Comparison of ENCODE assay signal across 19 mouse cellular contexts in the genomic region with DNA sequence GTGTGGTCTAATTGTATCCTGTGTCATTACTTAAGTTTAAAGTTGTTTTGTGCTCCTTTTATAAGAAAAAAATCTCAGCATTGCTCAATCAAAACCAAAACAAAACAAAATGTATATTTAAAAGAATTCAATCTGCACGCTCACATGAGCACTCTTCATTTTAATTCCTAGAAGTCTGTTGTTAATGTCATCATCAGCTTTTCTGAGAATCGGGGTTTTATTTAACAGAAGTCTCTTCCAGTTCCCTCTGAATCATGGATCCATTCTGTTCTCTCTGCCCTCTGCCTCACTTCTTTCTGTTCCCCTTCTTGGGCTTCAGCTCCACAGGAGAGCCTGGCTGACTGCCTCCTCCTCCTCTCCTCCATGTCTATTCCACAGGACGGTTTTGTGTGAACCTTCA. TPM values are rescaled to one million over a fixed set of nuclear protein-coding genes. Genes with fewer than 3 reads are reported as not detected.
A peak's percentile ranks its signal among the peaks of the same experiment; 100 is the strongest.
DNase-seq lines count a peak whose midpoint lies in the region; ATAC-seq and TF ChIP-seq lines count a peak whose summit lies in the region.
"Had no signal": no experiment of that assay in that cellular context is flagged by ENCODE, and none has a peak within 500 bp of the region (broad histone marks: within the 10 kb centered on the region; RNA-seq: fewer than 3 reads in every experiment).

No protein-coding gene starts in this region.

- peak; percentile 45; the same call in 1 of the 2 replicates for ATAC-seq in granulocyte monocyte progenitor cell, adult 5-6 weeks (replicated peaks; ENCODE audit: poor library complexity, severe bottlenecking)
- ATAC-seq: forebrain, embryonic 13.5 days; forebrain, embryonic 15.5 days; forebrain, postnatal 0 days had no signal

- TF ChIP-seq CTCF in gastrocnemius, adult 2 months (IDR thresholded peaks at IDR 0.05), result no peak

- no peak overlapping the region for H3K4me3 ChIP-seq in gastrocnemius, adult 2 months
- H3K4me3 ChIP-seq: embryonic facial prominence, embryonic 10.5 days; embryonic facial prominence, embryonic 12.5 days; forebrain, embryonic 13.5 days; forebrain, embryonic 15.5 days had no signal

- DNase-seq in lung, postnatal 36 days, result peak; percentile 28
- DNase-seq in lung, postnatal 25 days (ENCODE audit: low spot score), result no peak
- no peak for DNase-seq in gastrocnemius, adult 2 months
- DNase-seq in layer of hippocampus, adult 11-12 months (ENCODE audit: low spot score), result no peak
- DNase-seq: adrenal gland, adult 8-10 months; adrenal gland, postnatal 14 days; adrenal gland, postnatal 36 days; cerebellum, adult 11-12 months; cerebellum, adult 2 months; cerebellum, adult 9-10 months; cerebellum, postnatal 10 days; cerebellum, postnatal 25 days; forebrain, postnatal 0 days had no signal

- intact Hi-C loops in gastrocnemius, adult 2 months (cut with DNase I), result no loop called here

- H3K27ac ChIP-seq in gastrocnemius, adult 2 months, result no peak overlapping the region
- H3K27ac ChIP-seq: embryonic facial prominence, embryonic 10.5 days; embryonic facial prominence, embryonic 12.5 days; forebrain, embryonic 13.5 days; forebrain, embryonic 15.5 days had no signal

RNA-seq across cellular contexts. Expression of gene Cyp26b1, which starts 49.3 kb away (rescaled TPM):
- not detected in 2 replicates for total RNA-seq in granulocyte monocyte progenitor cell, adult 5-6 weeks (2014; fragmentation: Nextera tagmentation)
- not detected in 2 replicates for total RNA-seq in granulocyte monocyte progenitor cell, adult 5-6 weeks (2017)
- 10 to 100 TPM in 1 of 2 experiments, 1 to 10 TPM in 1; 7.1 to 18.9 TPM for total RNA-seq in gastrocnemius, adult 2 months (2021)
- total RNA-seq: MEL had no signal

Comparison
In these comparisons a context has a peak if more than half of its experiments do, and no peak if none do; other contexts are left out.
1. RNA of gene Cyp26b1, which starts 49.3 kb away (total RNA-seq): 7.1 to 18.9 TPM in gastrocnemius, adult 2 months; not detected in granulocyte monocyte progenitor cell, adult 5-6 weeks; every median in the first group is over 4 times any median in the second.